Mouse (Mus musculus) stomach, postnatal 0 days (tissue): ENCODE results near the gene Spp2.

ENCODE experiments used
- CTCF ChIP-seq: IDR thresholded peaks from 2 replicates; pipeline ENCODE4 v1.5.1; 2016; ENCODE audit warnings: antibody characterized with exemption, low read depth, mild to moderate bottlenecking, moderate library complexity
- EP300 ChIP-seq: optimal IDR thresholded peaks from 2 replicates; pipeline ENCODE3; 2016; ENCODE audit warnings: antibody characterized with exemption

DNA sequence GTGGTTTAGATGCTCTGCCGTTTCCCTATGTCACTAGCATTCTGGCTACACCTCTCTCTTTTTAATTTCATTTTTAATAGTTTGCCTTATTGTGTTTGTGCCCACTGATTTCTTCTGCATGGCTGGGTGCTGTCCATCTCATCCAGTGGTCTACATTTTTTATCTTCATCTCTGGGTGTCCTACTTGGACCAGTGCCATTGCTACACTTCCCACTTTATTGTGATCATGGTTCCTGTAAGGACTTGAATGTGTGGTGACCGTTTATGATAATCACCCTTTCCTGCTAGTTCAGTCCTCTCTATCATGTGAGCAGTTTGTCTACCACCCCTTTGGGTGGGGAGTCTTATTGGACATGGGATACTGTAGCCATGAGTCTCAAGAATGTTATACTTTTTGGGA, 43.0 kb downstream of the Spp2 start:
- no peak for TF ChIP-seq CTCF
- TF ChIP-seq EP300, result no peak
